Mouse (Mus musculus) ES-E14 (cell line): ENCODE data around the gene Rtl8a. TPM values are rescaled to one million over a fixed set of nuclear protein-coding genes. Genes with fewer than 3 reads are reported as not detected.
"Not testable (repeated sequence)": the region's sequence is repeated elsewhere in the genome, so short reads cannot be mapped to it uniquely, and the experiment has no call there.

Experiments
- DNase-seq: peaks from one replicate; pipeline ENCODE4 v3.0.0-alpha.2; 2013; ENCODE audit warnings: low read depth, low spot score
- H3K27ac ChIP-seq: 2 replicates; pipeline ENCODE4 v1.5.1; 2012; ENCODE audit warnings: low read depth, mild to moderate bottlenecking, low read length, moderate library complexity, mixed read lengths; ENCODE audit not compliant: poor library complexity, insufficient read depth, severe bottlenecking
- H3K36me3 ChIP-seq: 2 replicates; pipeline ENCODE4 v1.6.1; 2012; ENCODE audit warnings: mild to moderate bottlenecking, low read length, moderate library complexity, mixed read lengths; ENCODE audit not compliant: control insufficient read depth, poor library complexity, insufficient read depth, severe bottlenecking
- H3K4me1 ChIP-seq, 2 experiments: fragments of 150-350 bp in 1 of 2; sonication (generic) in 1 of 2; 2 replicates each; pipeline ENCODE4 v1.6.1; 2012; ENCODE audit warnings: low read length in 2 of 2, mild to moderate bottlenecking in 1 of 2, mixed read lengths in 1 of 2; ENCODE audit not compliant: control insufficient read depth in 2 of 2, insufficient read depth in 2 of 2, poor library complexity in 1 of 2
- H3K4me3 ChIP-seq, 2 experiments: fragments of 150-350 bp in 1 of 2; sonication (generic) in 1 of 2; 2 replicates each; pipeline ENCODE4 v1.5.1; 2012; ENCODE audit warnings: low read length in 2 of 2, low read depth in 1 of 2, mild to moderate bottlenecking in 1 of 2, mixed read lengths in 1 of 2; ENCODE audit not compliant: insufficient read depth in 1 of 2, poor library complexity in 1 of 2, severe bottlenecking in 1 of 2
- H3K9ac ChIP-seq: 2 replicates; pipeline ENCODE4 v1.6.1; 2012; ENCODE audit warnings: low read depth, mild to moderate bottlenecking, low read length, mixed read lengths; ENCODE audit not compliant: poor library complexity, insufficient read depth, severe bottlenecking
- H3K9me3 ChIP-seq: fragments of 150-350 bp; sonication (generic); 2 replicates; pipeline ENCODE4 v1.6.1; 2012; ENCODE audit warnings: low read depth, mild to moderate bottlenecking, low read length; ENCODE audit not compliant: control insufficient read depth, insufficient read depth
- CHD2 ChIP-seq: IDR thresholded peaks from 2 replicates; pipeline ENCODE4 v1.6.1; 2014; ENCODE audit warnings: mild to moderate bottlenecking, low read depth, low read length, inconsistent platforms
- HCFC1 ChIP-seq: IDR thresholded peaks from 2 replicates; pipeline ENCODE4 v1.6.1; 2012; ENCODE audit warnings: low read length, inconsistent platforms, borderline replicate concordance; ENCODE audit not compliant: insufficient read depth
- MAFK ChIP-seq: IDR thresholded peaks from 2 replicates; pipeline ENCODE4 v1.6.1; 2014; ENCODE audit warnings: mild to moderate bottlenecking, low read depth, low read length, inconsistent platforms; ENCODE audit not compliant: insufficient read depth
- ZC3H11A ChIP-seq: IDR thresholded peaks from 2 replicates; pipeline ENCODE4 v1.6.1; 2012; ENCODE audit warnings: low read depth, mild to moderate bottlenecking, inconsistent platforms, low read length, borderline replicate concordance
- ZNF384 ChIP-seq: IDR thresholded peaks from 2 replicates; pipeline ENCODE4 v1.6.1; 2012; ENCODE audit warnings: low read depth, low read length, inconsistent platforms
- in situ Hi-C, 2 experiments: fragments of 600-800 bp; cut with MboI; formaldehyde crosslinking; loops; one replicate each; pipeline ENCODE4 v1.15.1; 2025; ENCODE audit warnings: low sequenced_read_pairs in 2 of 2, inconsistent platforms in 1 of 2; ENCODE audit not compliant: unreplicated experiment in 2 of 2
- total RNA-seq: library from RNA; depleted of rRNA; stranded (reverse); fragments of 300-350 nt; gene quantifications from 2 replicates; pipeline ENCODE4 v1.2.3, GENCODE M21; 2012

Gene Rtl8a
- total RNA-seq, 1 experiment = 11.9 TPM

GRCm38 (mm10) chrX:53670294-53670693 lies 26.8 kb upstream of the Rtl8a start, which contains the start of gene Rtl8b:
Gene Rtl8b (minus strand): TSS chrX:53670408.
- Histone ChIP-seq H3K4me1 (no peaks in the 10 kb centered on the region), H3K27ac (no peak within 1 kb of the TSS), H3K4me3 (peak within 1 kb of the TSS in 1 of 2 experiments; percentile 16; a peak in 1 of 4 replicates), H3K9me3 (no peaks in the 10 kb centered on the region), H3K36me3 (no peaks in the 10 kb centered on the region), H3K9ac (no peak within 1 kb of the TSS)
- DNase-seq = peak; percentile 34
- TF ChIP-seq CHD2 (no peak), ZNF384 (peak; percentile 71; the same call in 1 of the 2 replicates)
- in situ Hi-C loops = no loop called here

- H3K9ac ChIP-seq, H3K4me1 ChIP-seq, DNase-seq, H3K4me3 ChIP-seq, H3K36me3 ChIP-seq, in situ Hi-C loops, H3K27ac ChIP-seq, H3K9me3 ChIP-seq: not testable (repeated sequence)
These were observed 26.2 kb upstream of the Rtl8a start for GRCm38 (mm10) chrX:53669557-53670270.

DNA sequence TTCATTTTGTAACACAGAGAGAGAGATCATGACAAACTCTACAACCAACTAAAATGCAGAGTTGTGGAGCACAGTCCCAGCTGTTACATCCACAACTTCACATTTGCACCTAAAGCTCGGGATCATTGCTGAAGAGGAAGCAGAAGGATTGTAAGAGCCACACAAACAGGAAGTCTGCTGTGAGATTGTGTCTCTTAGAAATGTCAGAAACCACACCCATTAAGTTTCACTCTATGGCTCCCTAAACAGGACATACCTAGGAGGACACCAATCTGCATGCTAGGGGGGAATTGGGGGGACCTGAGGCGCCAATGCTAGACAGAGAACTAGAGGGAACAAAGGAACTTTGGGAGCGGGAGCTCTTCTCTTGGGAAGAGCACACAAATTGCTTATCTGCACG lies 9.4 kb upstream of the Rtl8a start:
- H3K36me3 ChIP-seq, H3K9me3 ChIP-seq, H3K4me1 ChIP-seq, in situ Hi-C loops, H3K4me3 ChIP-seq, DNase-seq, H3K9ac ChIP-seq, H3K27ac ChIP-seq: not testable (repeated sequence)

- Histone ChIP-seq H3K9ac (no peak overlapping the region), H3K9me3 (no peaks in the 10 kb centered on the region), H3K4me1 (no peaks in the 10 kb centered on the region), H3K4me3 (no peak overlapping the region), H3K27ac (no peak overlapping the region), H3K36me3 (no peaks in the 10 kb centered on the region)
- in situ Hi-C loops = no loop called here
- no peak for DNase-seq
- TF ChIP-seq ZC3H11A (no peak), ZNF384 (no peak), CHD2 (no peak), MAFK (no peak), HCFC1 (no peak)
These were observed 2.4 kb upstream of the Rtl8a start for GRCm38 (mm10) chrX:53645885-53646284.

GRCm38 (mm10) chrX:53642604-53642979 lies 890 bp downstream of the Rtl8a start:
- H3K4me3 ChIP-seq, in situ Hi-C loops: not testable (repeated sequence)

GRCm38 (mm10) chrX:53638107-53638506 lies 5.4 kb downstream of the Rtl8a start:
- H3K4me3 ChIP-seq, in situ Hi-C loops, H3K27ac ChIP-seq, H3K36me3 ChIP-seq, H3K4me1 ChIP-seq, DNase-seq, H3K9me3 ChIP-seq, H3K9ac ChIP-seq: not testable (repeated sequence)

More at GRCm38 (mm10) chrX:53642604-53642979, 890 bp downstream of the Rtl8a start:
- H3K4me1 ChIP-seq, H3K9ac ChIP-seq, H3K27ac ChIP-seq, DNase-seq, H3K36me3 ChIP-seq, H3K9me3 ChIP-seq: not testable (repeated sequence)

DNA sequence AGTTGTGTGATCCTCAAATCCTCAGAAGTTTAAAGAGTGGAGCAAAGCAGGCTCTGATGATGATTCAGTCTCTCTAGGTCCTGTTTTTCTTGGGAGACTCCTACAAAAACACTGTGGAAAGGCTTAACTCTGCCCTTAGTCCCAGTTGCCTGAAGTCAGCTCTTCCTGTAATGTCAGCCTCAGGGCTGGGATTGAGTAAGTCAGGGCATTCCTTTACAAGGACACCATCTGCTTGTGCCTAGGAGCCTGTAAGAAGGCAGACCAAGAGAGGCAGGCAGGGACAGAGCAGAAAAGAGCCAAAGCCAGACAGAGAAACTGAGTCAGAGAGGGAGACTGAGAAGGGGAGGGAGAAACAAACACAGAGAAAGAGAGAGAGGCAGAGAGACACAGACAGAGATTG lies 32.1 kb downstream of the Rtl8a start:
- H3K4me1 ChIP-seq, H3K9ac ChIP-seq, DNase-seq, H3K4me3 ChIP-seq, H3K36me3 ChIP-seq, H3K9me3 ChIP-seq, H3K27ac ChIP-seq, in situ Hi-C loops: not testable (repeated sequence)
